In genomic region chr12:53320526-53320925, GRCm38 (mm10) we compare ENCODE assay signal across 21 mouse cellular contexts.
DNase-seq lines count a peak whose midpoint lies in the region; ATAC-seq and TF ChIP-seq lines count a peak whose summit lies in the region.
"Had no signal": no experiment of that assay in that cellular context is flagged by ENCODE, and none has a peak within 500 bp of the region (broad histone marks: within the 10 kb centered on the region; RNA-seq: fewer than 3 reads in every experiment).

No protein-coding gene starts in this region.

- H3K4me1 ChIP-seq in forebrain, embryonic 15.5 days: peaks cover 25% of the 10 kb centered on the region
- peaks cover 3% of the 10 kb centered on the region; the same call in 1 of the 2 replicates for H3K4me1 ChIP-seq in forebrain, embryonic 11.5 days (replicated peaks; ENCODE audit: control insufficient read depth, insufficient read depth, low read length)
- H3K4me1 ChIP-seq in hindbrain, postnatal 0 days (ENCODE audit: insufficient read depth, low read length): 0 out of 2 replicates have a peak, but pooled peaks cover 4% of the 10 kb centered on the region
- peaks cover 25% of the 10 kb centered on the region for H3K4me1 ChIP-seq in hindbrain, embryonic 12.5 days
- H3K4me1 ChIP-seq in midbrain, postnatal 0 days (ENCODE audit: insufficient read depth, low read length): 0 out of 2 replicates have a peak, but pooled peaks cover 6% of the 10 kb centered on the region
- peaks cover 39% of the 10 kb centered on the region for H3K4me1 ChIP-seq in midbrain, embryonic 13.5 days (replicated peaks)
- H3K4me1 ChIP-seq in thymus, adult 2 months (replicated peaks; ENCODE audit: control insufficient read depth, insufficient read depth, low read length): no peaks in the 10 kb centered on the region
- H3K4me1 ChIP-seq: embryonic facial prominence, embryonic 15.5 days; heart, embryonic 13.5 days had no signal

- no peak overlapping the region for H3K27ac ChIP-seq in forebrain, embryonic 15.5 days (replicated peaks)
- H3K27ac ChIP-seq in forebrain, embryonic 11.5 days (ENCODE audit: low read depth, low read length): no peak overlapping the region
- no peak overlapping the region for H3K27ac ChIP-seq in hindbrain, postnatal 0 days
- no peak overlapping the region for H3K27ac ChIP-seq in hindbrain, embryonic 12.5 days
- H3K27ac ChIP-seq in midbrain, postnatal 0 days (ENCODE audit: low read depth, low read length): no peak overlapping the region
- no peak overlapping the region for H3K27ac ChIP-seq in midbrain, embryonic 13.5 days
- no peak overlapping the region for H3K27ac ChIP-seq in thymus, adult 2 months (ENCODE audit: control insufficient read depth, insufficient read depth, low read length)
- H3K27ac ChIP-seq: embryonic facial prominence, embryonic 15.5 days; heart, embryonic 13.5 days; limb, embryonic 13.5 days; liver, embryonic 14.5 days; stomach, postnatal 0 days had no signal

- no peaks in the 10 kb centered on the region for H3K27me3 ChIP-seq in forebrain, embryonic 15.5 days
- H3K27me3 ChIP-seq in forebrain, embryonic 11.5 days (ENCODE audit: control insufficient read depth, insufficient read depth, low read length): no peaks in the 10 kb centered on the region; the same call in 1 of the 2 replicates
- no peaks in the 10 kb centered on the region for H3K27me3 ChIP-seq in hindbrain, postnatal 0 days (ENCODE audit: insufficient read depth, low read length)
- H3K27me3 ChIP-seq in hindbrain, embryonic 12.5 days: no peaks in the 10 kb centered on the region
- no peaks in the 10 kb centered on the region for H3K27me3 ChIP-seq in midbrain, postnatal 0 days (ENCODE audit: insufficient read depth, low read length)
- no peaks in the 10 kb centered on the region for H3K27me3 ChIP-seq in midbrain, embryonic 13.5 days
- no peaks in the 10 kb centered on the region for H3K27me3 ChIP-seq in thymus, adult 2 months (ENCODE audit: control insufficient read depth, insufficient read depth, low read length)
- H3K27me3 ChIP-seq: embryonic facial prominence, embryonic 15.5 days; heart, embryonic 13.5 days; Patski had no signal

- ATAC-seq in forebrain, embryonic 15.5 days (replicated peaks): 0 out of 2 replicates have a peak, but pooled peaks have one; percentile 35
- ATAC-seq in forebrain, embryonic 11.5 days (replicated peaks; ENCODE audit: low FRiP score): no peak
- no peak for ATAC-seq in hindbrain, postnatal 0 days
- ATAC-seq in hindbrain, embryonic 12.5 days (ENCODE audit: low FRiP score): no peak
- ATAC-seq in midbrain, postnatal 0 days (ENCODE audit: low FRiP score): no peak
- no peak for ATAC-seq in midbrain, embryonic 13.5 days
- ATAC-seq: activated CD4-positive, CD25-positive, alpha-beta regulatory T cell, adult 4 months; midbrain, embryonic 16.5 days; Patski had no signal

- 79% methylated on average over 2 of the region's 2 CpGs for WGBS in forebrain, embryonic 15.5 days
- 83% methylated on average over 2 of the region's 2 CpGs for WGBS in forebrain, embryonic 11.5 days
- WGBS in hindbrain, postnatal 0 days: 72% methylated on average over 2 of the region's 2 CpGs
- 93% methylated on average over 2 of the region's 2 CpGs for WGBS in hindbrain, embryonic 12.5 days
- WGBS in midbrain, postnatal 0 days: 75% methylated on average over 2 of the region's 2 CpGs
- 92% methylated on average over 2 of the region's 2 CpGs for WGBS in midbrain, embryonic 13.5 days
- WGBS in thymus, adult 2 months: 94% methylated on average over 2 of the region's 2 CpGs

- no peak overlapping the region for H3K4me3 ChIP-seq in forebrain, embryonic 15.5 days
- no peak overlapping the region for H3K4me3 ChIP-seq in forebrain, embryonic 11.5 days (ENCODE audit: low read depth, low read length)
- no peak overlapping the region for H3K4me3 ChIP-seq in hindbrain, postnatal 0 days (ENCODE audit: low read length)
- H3K4me3 ChIP-seq in hindbrain, embryonic 12.5 days: no peak overlapping the region
- no peak overlapping the region for H3K4me3 ChIP-seq in midbrain, postnatal 0 days (ENCODE audit: low read depth, low read length)
- H3K4me3 ChIP-seq in midbrain, embryonic 13.5 days (replicated peaks): no peak overlapping the region
- no peak overlapping the region for H3K4me3 ChIP-seq in thymus, adult 2 months (ENCODE audit: control insufficient read depth, insufficient read depth, low read length)
- H3K4me3 ChIP-seq: embryonic facial prominence, embryonic 15.5 days; heart, embryonic 13.5 days; limb, embryonic 13.5 days had no signal

- TF ChIP-seq CTCF in hindbrain, postnatal 0 days (IDR thresholded peaks at IDR 0.05; ENCODE audit: low read depth): no peak
- TF ChIP-seq CTCF in midbrain, postnatal 0 days (IDR thresholded peaks at IDR 0.05): no peak
- no peak for TF ChIP-seq CTCF in thymus, adult 2 months (IDR thresholded peaks at IDR 0.05; ENCODE audit: borderline replicate concordance, control insufficient read depth, extremely low read depth, insufficient read depth, low read length, poor library complexity)

- DNase-seq in forebrain, embryonic 11.5 days (ENCODE audit: low spot score): no peak
- peak; percentile 50 for DNase-seq in hindbrain, postnatal 0 days (ENCODE audit: low spot score)
- DNase-seq in midbrain, postnatal 0 days (ENCODE audit: low spot score): peak; percentile 44
- DNase-seq in spleen, adult 18-20 months: no peak
- no peak for DNase-seq in thymus, adult 2 months
- DNase-seq: adrenal gland, postnatal 14 days; B cell, adult 2 months; cerebellum, adult 11-12 months; cerebellum, postnatal 14 days; retina, postnatal 1 day had no signal

- no peaks in the 10 kb centered on the region for H3K36me3 ChIP-seq in forebrain, embryonic 15.5 days
- H3K36me3 ChIP-seq in forebrain, embryonic 11.5 days (ENCODE audit: control insufficient read depth, insufficient read depth, low read length): no peaks in the 10 kb centered on the region
- H3K36me3 ChIP-seq in hindbrain, postnatal 0 days (ENCODE audit: insufficient read depth, low read length): no peaks in the 10 kb centered on the region
- no peaks in the 10 kb centered on the region for H3K36me3 ChIP-seq in hindbrain, embryonic 12.5 days
- H3K36me3 ChIP-seq in midbrain, postnatal 0 days (ENCODE audit: insufficient read depth, low read length): no peaks in the 10 kb centered on the region
- H3K36me3 ChIP-seq in midbrain, embryonic 13.5 days: no peaks in the 10 kb centered on the region
- no peaks in the 10 kb centered on the region for H3K36me3 ChIP-seq in thymus, adult 2 months (ENCODE audit: control insufficient read depth, insufficient read depth, low read length)
- H3K36me3 ChIP-seq: embryonic facial prominence, embryonic 15.5 days; heart, embryonic 13.5 days; limb, embryonic 13.5 days had no signal

- TF ChIP-seq POLR2A in thymus, adult 2 months (IDR thresholded peaks at IDR 0.05; ENCODE audit: control insufficient read depth, extremely low read depth, insufficient read depth, low read length, poor library complexity): no peak

- H3K9ac ChIP-seq in forebrain, embryonic 15.5 days (replicated peaks): no peak overlapping the region
- H3K9ac ChIP-seq in forebrain, embryonic 11.5 days (ENCODE audit: low read length): no peak overlapping the region
- no peak overlapping the region for H3K9ac ChIP-seq in hindbrain, postnatal 0 days (replicated peaks; ENCODE audit: low read length)
- H3K9ac ChIP-seq in hindbrain, embryonic 12.5 days: no peak overlapping the region
- no peak overlapping the region for H3K9ac ChIP-seq in midbrain, postnatal 0 days (replicated peaks; ENCODE audit: low read length, poor library complexity, severe bottlenecking)
- H3K9ac ChIP-seq in midbrain, embryonic 13.5 days (replicated peaks): no peak overlapping the region
- H3K9ac ChIP-seq: embryonic facial prominence, embryonic 15.5 days; heart, embryonic 13.5 days; limb, embryonic 13.5 days; liver, embryonic 14.5 days had no signal

- H3K4me2 ChIP-seq in forebrain, embryonic 15.5 days (replicated peaks): no peak overlapping the region
- no peak overlapping the region for H3K4me2 ChIP-seq in forebrain, embryonic 11.5 days (ENCODE audit: low read depth, low read length, severe bottlenecking)
- no peak overlapping the region for H3K4me2 ChIP-seq in hindbrain, postnatal 0 days (ENCODE audit: low read depth, low read length)
- H3K4me2 ChIP-seq in hindbrain, embryonic 12.5 days (replicated peaks): no peak overlapping the region
- no peak overlapping the region for H3K4me2 ChIP-seq in midbrain, postnatal 0 days (ENCODE audit: low read depth, low read length, poor library complexity, severe bottlenecking)
- H3K4me2 ChIP-seq in midbrain, embryonic 13.5 days (replicated peaks): no peak overlapping the region
- H3K4me2 ChIP-seq: embryonic facial prominence, embryonic 15.5 days; heart, embryonic 13.5 days; limb, embryonic 13.5 days had no signal

- no peaks in the 10 kb centered on the region for H3K9me3 ChIP-seq in forebrain, embryonic 15.5 days
- H3K9me3 ChIP-seq in forebrain, embryonic 11.5 days (ENCODE audit: control insufficient read depth, low read length): no peaks in the 10 kb centered on the region
- no peaks in the 10 kb centered on the region for H3K9me3 ChIP-seq in hindbrain, postnatal 0 days (ENCODE audit: low read length)
- H3K9me3 ChIP-seq in hindbrain, embryonic 12.5 days (replicated peaks): no peaks in the 10 kb centered on the region
- no peaks in the 10 kb centered on the region for H3K9me3 ChIP-seq in midbrain, postnatal 0 days (ENCODE audit: low read length)
- no peaks in the 10 kb centered on the region for H3K9me3 ChIP-seq in midbrain, embryonic 13.5 days
- H3K9me3 ChIP-seq: embryonic facial prominence, embryonic 15.5 days; heart, embryonic 13.5 days; limb, embryonic 13.5 days had no signal

Comparison
In these comparisons a context has a peak if more than half of its experiments do, and no peak if none do; other contexts are left out.
1. DNase-seq: peak in hindbrain, postnatal 0 days (single experiment) and midbrain, postnatal 0 days (single experiment); none in forebrain, embryonic 11.5 days (single experiment), spleen, adult 18-20 months (0 of 2) and thymus, adult 2 months (single experiment).